Mouse (Mus musculus): Measurements from ENCODE around the gene Abhd12b. TPM values are rescaled to one million over a fixed set of nuclear protein-coding genes. Genes with fewer than 3 reads are reported as not detected.

Gene Abhd12b
- polyA plus RNA-seq, 1 experiment from 2014 or later: not detected

- H3K9me3 ChIP-seq (ENCODE audit: control insufficient read depth, low read length): no peaks in the 10 kb centered on the region
- no peak for ATAC-seq (replicated peaks; ENCODE audit: low FRiP score)
- 0 out of 2 replicates have a peak overlapping the region, but pooled peaks have one; percentile 32 for H3K27ac ChIP-seq (ENCODE audit: low read depth, low read length)
- H3K36me3 ChIP-seq (ENCODE audit: control insufficient read depth, insufficient read depth, low read length): no peaks in the 10 kb centered on the region
- H3K4me2 ChIP-seq: peak overlapping the region; percentile 96
- 37% methylated on average over 5 of the region's 5 CpGs for WGBS
- H3K4me3 ChIP-seq (ENCODE audit: low read depth, low read length): peak overlapping the region; percentile 64
- no peaks in the 10 kb centered on the region for H3K27me3 ChIP-seq (replicated peaks; ENCODE audit: control insufficient read depth, insufficient read depth, low read length)
- peak overlapping the region; percentile 75 for H3K9ac ChIP-seq (ENCODE audit: low read depth, low read length)
- H3K4me1 ChIP-seq (replicated peaks; ENCODE audit: control insufficient read depth, insufficient read depth, low read length): peaks cover 12% of the 10 kb centered on the region
- DNase-seq (ENCODE audit: low spot score): no peak
Measured at GRCm38 (mm10) chr12:70226655-70227054, 72.7 kb downstream of the Abhd12b start.

- Histone ChIP-seq H3K27ac (ENCODE audit: low read depth, low read length) (peak overlapping the region; percentile 72), H3K9ac (ENCODE audit: low read depth, low read length) (peak overlapping the region; percentile 75), H3K4me3 (ENCODE audit: low read depth, low read length) (peak overlapping the region; percentile 64), H3K36me3 (ENCODE audit: control insufficient read depth, insufficient read depth, low read length) (no peaks in the 10 kb centered on the region), H3K4me2 (peak overlapping the region; percentile 96), H3K9me3 (ENCODE audit: control insufficient read depth, low read length) (no peaks in the 10 kb centered on the region), H3K27me3 (replicated peaks; ENCODE audit: control insufficient read depth, insufficient read depth, low read length) (no peaks in the 10 kb centered on the region), H3K4me1 (replicated peaks; ENCODE audit: control insufficient read depth, insufficient read depth, low read length) (peaks cover 19% of the 10 kb centered on the region)
- peak; percentile 96 for ATAC-seq (replicated peaks; ENCODE audit: low FRiP score)
- peak; percentile 89 for DNase-seq (ENCODE audit: low spot score)
- 1% methylated on average over 51 of the region's 52 CpGs for WGBS
Measured at GRCm38 (mm10) chr12:70227121-70227932, 73.4 kb downstream of the Abhd12b start.

- peak overlapping the region; percentile 64 for H3K4me3 ChIP-seq (ENCODE audit: low read depth, low read length)
- peak overlapping the region; percentile 72 for H3K27ac ChIP-seq (ENCODE audit: low read depth, low read length)
- no peaks in the 10 kb centered on the region for H3K9me3 ChIP-seq (ENCODE audit: control insufficient read depth, low read length)
- peak overlapping the region; percentile 96 for H3K4me2 ChIP-seq
- no peaks in the 10 kb centered on the region for H3K36me3 ChIP-seq (ENCODE audit: control insufficient read depth, insufficient read depth, low read length)
- WGBS: 61% methylated on average over 11 of the region's 11 CpGs
- DNase-seq (ENCODE audit: low spot score) (no peak), ATAC-seq (replicated peaks; ENCODE audit: low FRiP score) (peak; percentile 2; the same call in 1 of the 2 replicates)
- peaks cover 20% of the 10 kb centered on the region for H3K4me1 ChIP-seq (replicated peaks; ENCODE audit: control insufficient read depth, insufficient read depth, low read length)
- H3K27me3 ChIP-seq (replicated peaks; ENCODE audit: control insufficient read depth, insufficient read depth, low read length): no peaks in the 10 kb centered on the region
- H3K9ac ChIP-seq (ENCODE audit: low read depth, low read length): peak overlapping the region; percentile 75
Measured at GRCm38 (mm10) chr12:70228155-70228554, 74.2 kb downstream of the Abhd12b start.

- H3K4me2 ChIP-seq: no peak within 1 kb of the TSS
- no peaks in the 10 kb centered on the region for H3K27me3 ChIP-seq (replicated peaks; ENCODE audit: control insufficient read depth, insufficient read depth, low read length)
- ATAC-seq (replicated peaks; ENCODE audit: low FRiP score): no peak
- WGBS: 82% methylated on average over 2 of the region's 2 CpGs
- no peak for DNase-seq (ENCODE audit: low spot score)
- peaks cover 23% of the 10 kb centered on the region for H3K4me1 ChIP-seq (replicated peaks; ENCODE audit: control insufficient read depth, insufficient read depth, low read length)
- H3K9me3 ChIP-seq (ENCODE audit: control insufficient read depth, low read length): no peaks in the 10 kb centered on the region
- no peak within 1 kb of the TSS for H3K4me3 ChIP-seq (ENCODE audit: low read depth, low read length)
- no peak within 1 kb of the TSS for H3K9ac ChIP-seq (ENCODE audit: low read depth, low read length)
- 0 out of 2 replicates have a peak within 1 kb of the TSS, but pooled peaks have one; percentile 7 for H3K27ac ChIP-seq (ENCODE audit: low read depth, low read length)
- no peaks in the 10 kb centered on the region for H3K36me3 ChIP-seq (ENCODE audit: control insufficient read depth, insufficient read depth, low read length)
Measured at GRCm38 (mm10) chr12:70231294-70231693, 77.4 kb downstream of the Abhd12b start, which contains the start of gene Pygl. Pygl (minus strand) TSS chr12:70231488.

- ATAC-seq (replicated peaks; ENCODE audit: low FRiP score) (no peak), DNase-seq (ENCODE audit: low spot score) (no peak)
- Histone ChIP-seq H3K4me3 (ENCODE audit: low read depth, low read length) (no peak overlapping the region), H3K36me3 (ENCODE audit: control insufficient read depth, insufficient read depth, low read length) (no peaks in the 10 kb centered on the region), H3K27ac (ENCODE audit: low read depth, low read length) (0 out of 2 replicates have a peak overlapping the region, but pooled peaks have one; percentile 7), H3K9me3 (ENCODE audit: control insufficient read depth, low read length) (no peaks in the 10 kb centered on the region), H3K4me1 (replicated peaks; ENCODE audit: control insufficient read depth, insufficient read depth, low read length) (peaks cover 19% of the 10 kb centered on the region), H3K9ac (ENCODE audit: low read depth, low read length) (no peak overlapping the region), H3K4me2 (no peak overlapping the region), H3K27me3 (replicated peaks; ENCODE audit: control insufficient read depth, insufficient read depth, low read length) (no peaks in the 10 kb centered on the region)
- WGBS: 44% methylated on average over 5 of the region's 5 CpGs
Measured at GRCm38 (mm10) chr12:70232020-70232544, 78.1 kb downstream of the Abhd12b start.

Other genes with a start within 250 kb of the Abhd12b start
- gene Sav1, start 167.1 kb upstream of the Abhd12b start, polyA plus RNA-seq (2014; fragmentation: Nextera tagmentation; extraction: Ambion mirVana): 8.4 and 9.1 TPM in 2 replicates
- gene Nin, start 40.4 kb upstream of the Abhd12b start, polyA plus RNA-seq (2014; fragmentation: Nextera tagmentation; extraction: Ambion mirVana): 7.7 and 9.4 TPM in 2 replicates
- 29.8 and 36.2 TPM in 2 replicates for gene Pygl, start 77.3 kb downstream of the Abhd12b start, polyA plus RNA-seq (2014; fragmentation: Nextera tagmentation; extraction: Ambion mirVana)
- 0.53 and 0.70 TPM in 2 replicates for gene Trim9, start 193.5 kb downstream of the Abhd12b start, polyA plus RNA-seq (2014; fragmentation: Nextera tagmentation; extraction: Ambion mirVana)